Mouse (Mus musculus): ENCODE results near the gene Gars.

DNA sequence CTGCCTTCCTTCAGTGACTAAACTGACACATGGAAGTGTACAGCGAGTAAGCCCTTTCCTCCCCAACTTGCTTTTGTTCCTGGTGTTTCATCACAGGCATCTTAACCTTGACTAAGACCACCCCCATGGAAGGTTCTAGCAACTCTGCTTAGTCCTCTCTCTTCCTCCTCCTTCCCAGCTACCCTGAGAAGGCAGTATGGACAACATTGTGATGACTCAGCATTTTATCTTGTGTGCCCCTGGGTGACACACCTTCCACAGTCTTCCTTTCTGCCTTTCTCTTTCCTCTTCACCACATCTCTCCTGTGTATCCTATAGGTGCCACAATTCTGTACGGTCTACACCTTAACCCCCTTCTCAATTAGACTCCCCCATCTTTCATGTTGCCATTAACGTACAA lies 23.6 kb upstream of the Gars start:
- TF ChIP-seq GATA1 (IDR thresholded peaks at IDR 0.05; ENCODE audit: low read length) (no peak), TAL1 (IDR thresholded peaks at IDR 0.05; ENCODE audit: low read length) (no peak)
